Mouse (Mus musculus) ES-E14 (cell line): ENCODE data around the gene Erc2. TPM values are rescaled to one million over a fixed set of nuclear protein-coding genes. Genes with fewer than 3 reads are reported as not detected.

ENCODE experiments used
- DNase-seq: peaks from one replicate; pipeline ENCODE4 v3.0.0-alpha.2; 2013; ENCODE audit warnings: low read depth, low spot score
- H3K27ac ChIP-seq: 2 replicates; pipeline ENCODE4 v1.5.1; 2012; ENCODE audit warnings: low read depth, mild to moderate bottlenecking, low read length, moderate library complexity, mixed read lengths; ENCODE audit not compliant: poor library complexity, insufficient read depth, severe bottlenecking
- H3K36me3 ChIP-seq: 2 replicates; pipeline ENCODE4 v1.6.1; 2012; ENCODE audit warnings: mild to moderate bottlenecking, low read length, moderate library complexity, mixed read lengths; ENCODE audit not compliant: control insufficient read depth, poor library complexity, insufficient read depth, severe bottlenecking
- H3K4me1 ChIP-seq, 2 experiments: fragments of 150-350 bp in 1 of 2; sonication (generic) in 1 of 2; 2 replicates each; pipeline ENCODE4 v1.6.1; 2012; ENCODE audit warnings: low read length in 2 of 2, mild to moderate bottlenecking in 1 of 2, mixed read lengths in 1 of 2; ENCODE audit not compliant: control insufficient read depth in 2 of 2, insufficient read depth in 2 of 2, poor library complexity in 1 of 2
- H3K4me3 ChIP-seq, 2 experiments: fragments of 150-350 bp in 1 of 2; sonication (generic) in 1 of 2; 2 replicates each; pipeline ENCODE4 v1.5.1; 2012; ENCODE audit warnings: low read length in 2 of 2, low read depth in 1 of 2, mild to moderate bottlenecking in 1 of 2, mixed read lengths in 1 of 2; ENCODE audit not compliant: insufficient read depth in 1 of 2, poor library complexity in 1 of 2, severe bottlenecking in 1 of 2
- H3K9ac ChIP-seq: 2 replicates; pipeline ENCODE4 v1.6.1; 2012; ENCODE audit warnings: low read depth, mild to moderate bottlenecking, low read length, mixed read lengths; ENCODE audit not compliant: poor library complexity, insufficient read depth, severe bottlenecking
- H3K9me3 ChIP-seq: fragments of 150-350 bp; sonication (generic); 2 replicates; pipeline ENCODE4 v1.6.1; 2012; ENCODE audit warnings: low read depth, mild to moderate bottlenecking, low read length; ENCODE audit not compliant: control insufficient read depth, insufficient read depth
- CHD2 ChIP-seq: IDR thresholded peaks from 2 replicates; pipeline ENCODE4 v1.6.1; 2014; ENCODE audit warnings: mild to moderate bottlenecking, low read depth, low read length, inconsistent platforms
- HCFC1 ChIP-seq: IDR thresholded peaks from 2 replicates; pipeline ENCODE4 v1.6.1; 2012; ENCODE audit warnings: low read length, inconsistent platforms, borderline replicate concordance; ENCODE audit not compliant: insufficient read depth
- MAFK ChIP-seq: IDR thresholded peaks from 2 replicates; pipeline ENCODE4 v1.6.1; 2014; ENCODE audit warnings: mild to moderate bottlenecking, low read depth, low read length, inconsistent platforms; ENCODE audit not compliant: insufficient read depth
- ZC3H11A ChIP-seq: IDR thresholded peaks from 2 replicates; pipeline ENCODE4 v1.6.1; 2012; ENCODE audit warnings: low read depth, mild to moderate bottlenecking, inconsistent platforms, low read length, borderline replicate concordance
- ZNF384 ChIP-seq: IDR thresholded peaks from 2 replicates; pipeline ENCODE4 v1.6.1; 2012; ENCODE audit warnings: low read depth, low read length, inconsistent platforms
- in situ Hi-C, 2 experiments: fragments of 600-800 bp; cut with MboI; formaldehyde crosslinking; loops; one replicate each; pipeline ENCODE4 v1.15.1; 2025; ENCODE audit warnings: low sequenced_read_pairs in 2 of 2, inconsistent platforms in 1 of 2; ENCODE audit not compliant: unreplicated experiment in 2 of 2
- total RNA-seq: library from RNA; depleted of rRNA; stranded (reverse); fragments of 300-350 nt; gene quantifications from 2 replicates; pipeline ENCODE4 v1.2.3, GENCODE M21; 2012

Gene Erc2
- total RNA-seq, 1 experiment: 9.1 TPM

- Histone ChIP-seq H3K4me1 (no peaks in the 10 kb centered on the region), H3K27ac (no peak overlapping the region), H3K36me3 (no peaks in the 10 kb centered on the region), H3K9ac (no peak overlapping the region), H3K4me3 (no peak overlapping the region), H3K9me3 (no peaks in the 10 kb centered on the region)
- no peak for TF ChIP-seq HCFC1
- no peak for TF ChIP-seq ZC3H11A
- TF ChIP-seq CHD2: no peak
- no peak for TF ChIP-seq MAFK
- no peak for TF ChIP-seq ZNF384
- DNase-seq: no peak
- in situ Hi-C loops: no loop called here
Measured at GRCm38 (mm10) chr14:28399897-28400296, 777.7 kb downstream of the Erc2 start.

- Histone ChIP-seq H3K9ac (no peak overlapping the region), H3K36me3 (no peaks in the 10 kb centered on the region), H3K4me3 (no peak overlapping the region), H3K27ac (no peak overlapping the region), H3K9me3 (no peaks in the 10 kb centered on the region), H3K4me1 (no peaks in the 10 kb centered on the region)
- in situ Hi-C loops: no loop called here
- DNase-seq: no peak
- TF ChIP-seq ZNF384: no peak
- TF ChIP-seq MAFK: no peak
- TF ChIP-seq HCFC1: no peak
- TF ChIP-seq CHD2: no peak
- no peak for TF ChIP-seq ZC3H11A
Measured at GRCm38 (mm10) chr14:28405277-28405840, 783.1 kb downstream of the Erc2 start.

GRCm38 (mm10) chr14:28409390-28409789, 787.2 kb downstream of the Erc2 start:
- DNase-seq: no peak
- in situ Hi-C loops: no loop called here

GRCm38 (mm10) chr14:28409796-28410347, 787.6 kb downstream of the Erc2 start:
- no peak for TF ChIP-seq ZNF384
- no peak for TF ChIP-seq ZC3H11A
- no peak for TF ChIP-seq CHD2
- no peak for TF ChIP-seq HCFC1
- no peak for TF ChIP-seq MAFK
- in situ Hi-C loops: no loop called here
- no peak for DNase-seq

More at GRCm38 (mm10) chr14:28409390-28409789, 787.2 kb downstream of the Erc2 start:
- H3K27ac ChIP-seq: no peak overlapping the region
- no peaks in the 10 kb centered on the region for H3K9me3 ChIP-seq
- no peaks in the 10 kb centered on the region for H3K36me3 ChIP-seq
- H3K4me1 ChIP-seq: no peaks in the 10 kb centered on the region
- no peak overlapping the region for H3K4me3 ChIP-seq
- no peak overlapping the region for H3K9ac ChIP-seq
- TF ChIP-seq MAFK: no peak
- TF ChIP-seq CHD2: no peak
- no peak for TF ChIP-seq ZNF384
- TF ChIP-seq HCFC1: no peak
- no peak for TF ChIP-seq ZC3H11A

More at GRCm38 (mm10) chr14:28409796-28410347, 787.6 kb downstream of the Erc2 start:
- Histone ChIP-seq H3K9ac (no peak overlapping the region), H3K27ac (no peak overlapping the region), H3K9me3 (no peaks in the 10 kb centered on the region), H3K4me3 (no peak overlapping the region), H3K4me1 (no peaks in the 10 kb centered on the region), H3K36me3 (no peaks in the 10 kb centered on the region)
